ENCODE assay signal across 8 mouse cellular contexts in the genomic region with DNA sequence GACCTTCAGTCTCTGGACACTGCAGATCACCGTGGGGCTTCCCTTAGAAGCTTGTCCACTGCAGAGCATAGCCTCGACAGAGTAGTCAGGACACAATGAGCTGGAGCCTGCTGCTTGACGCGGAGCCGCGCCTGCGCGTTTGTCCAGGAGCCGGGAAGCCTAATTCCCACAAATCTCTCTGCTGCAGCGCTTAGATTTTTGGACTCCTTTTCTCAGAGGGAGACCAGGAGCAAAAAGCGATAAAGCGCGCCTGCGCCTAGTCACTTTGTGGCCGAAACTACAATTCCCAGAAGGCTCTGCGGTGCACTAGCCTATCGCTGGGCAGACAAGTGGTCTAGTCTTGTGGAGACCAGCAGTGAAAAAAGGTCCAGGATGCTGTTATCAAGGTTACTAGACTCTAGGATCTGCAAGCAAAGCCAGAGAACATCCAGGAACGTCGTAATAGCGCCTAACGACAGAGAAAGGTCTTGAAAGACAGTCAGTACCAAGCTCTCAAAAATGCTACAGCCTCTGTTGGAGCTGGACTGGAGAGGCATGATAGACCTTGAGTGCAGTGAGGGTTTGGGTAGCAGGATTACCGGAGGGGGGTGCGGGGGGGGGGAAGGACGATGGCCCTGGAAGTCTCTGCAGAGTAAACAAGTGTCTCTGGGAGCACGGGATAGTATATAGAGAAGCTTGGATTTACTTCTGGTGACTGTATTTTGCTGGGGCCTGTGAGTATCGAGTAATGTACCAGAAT. TPM values are rescaled to one million over a fixed set of nuclear protein-coding genes. Genes with fewer than 3 reads are reported as not detected.
DNase-seq lines count a peak whose midpoint lies in the region; ATAC-seq and TF ChIP-seq lines count a peak whose summit lies in the region.

A gene (minus strand): TSS at position 262 of the 739 bp plus-strand sequence.

- H3K9ac ChIP-seq in embryonic facial prominence, embryonic 13.5 days, result peak within 1 kb of the TSS; percentile 81
- peak within 1 kb of the TSS; percentile 87 for H3K9ac ChIP-seq in midbrain, embryonic 11.5 days (ENCODE audit: low read length)

- no peaks in the 10 kb centered on the region for H3K4me1 ChIP-seq in bone marrow macrophage, adult 2 months (ENCODE audit: control insufficient read depth, insufficient read depth, low read length)
- H3K4me1 ChIP-seq in embryonic facial prominence, embryonic 13.5 days, result peaks cover 9% of the 10 kb centered on the region
- peaks cover 6% of the 10 kb centered on the region for H3K4me1 ChIP-seq in midbrain, embryonic 11.5 days (ENCODE audit: control insufficient read depth, insufficient read depth, low read length)
- peaks cover 2% of the 10 kb centered on the region; the same call in 1 of the 2 replicates for H3K4me1 ChIP-seq in small intestine, adult 2 months (ENCODE audit: control insufficient read depth, insufficient read depth, insufficient read length, low read length)

- TF ChIP-seq POLR2A in bone marrow macrophage, adult 2 months (IDR thresholded peaks at IDR 0.05; ENCODE audit: borderline replicate concordance, low read depth, low read length), result no peak
- TF ChIP-seq POLR2A in small intestine, adult 2 months (IDR thresholded peaks at IDR 0.05; ENCODE audit: low read depth, low read length), result no peak

- 6% methylated on average over 26 of the region's 26 CpGs for WGBS in embryonic facial prominence, embryonic 13.5 days
- 6% methylated on average over 26 of the region's 26 CpGs for WGBS in midbrain, embryonic 11.5 days
- WGBS in small intestine, adult 2 months, result 7% methylated on average over 26 of the region's 26 CpGs

- peak; percentile 90 to 94 for DNase-seq in heart, adult 18-20 months
- DNase-seq in kidney, adult 18-20 months, result peak; percentile 89
- peak; percentile 96 to 99 for DNase-seq in left cerebral cortex, postnatal 25 days (ENCODE audit: low spot score in 2 of 2)
- DNase-seq in midbrain, embryonic 11.5 days (ENCODE audit: low spot score, missing footprints), result peak; percentile 99

- no peak for TF ChIP-seq CTCF in bone marrow macrophage, adult 2 months (IDR thresholded peaks at IDR 0.05; ENCODE audit: low read depth, low read length)
- TF ChIP-seq CTCF in small intestine, adult 2 months (IDR thresholded peaks at IDR 0.05; ENCODE audit: extremely low read depth, insufficient read length, insufficient replicate concordance, low read depth, low read length), result no peak

- H3K36me3 ChIP-seq in embryonic facial prominence, embryonic 13.5 days, result peaks cover 29% of the 10 kb centered on the region
- peaks cover 6% of the 10 kb centered on the region for H3K36me3 ChIP-seq in midbrain, embryonic 11.5 days (ENCODE audit: control insufficient read depth, insufficient read depth, low read length)
- H3K36me3 ChIP-seq in small intestine, adult 2 months (ENCODE audit: control insufficient read depth, insufficient read depth, low read length), result no peaks in the 10 kb centered on the region

- no peaks in the 10 kb centered on the region for H3K27me3 ChIP-seq in embryonic facial prominence, embryonic 13.5 days
- no peaks in the 10 kb centered on the region for H3K27me3 ChIP-seq in midbrain, embryonic 11.5 days (ENCODE audit: control insufficient read depth, insufficient read depth, low read length)
- H3K27me3 ChIP-seq in small intestine, adult 2 months (ENCODE audit: control insufficient read depth, insufficient read depth, low read length), result no peaks in the 10 kb centered on the region

- peaks cover 6% of the 10 kb centered on the region for H3K9me3 ChIP-seq in embryonic facial prominence, embryonic 13.5 days
- H3K9me3 ChIP-seq in midbrain, embryonic 11.5 days (ENCODE audit: control insufficient read depth, low read length), result no peaks in the 10 kb centered on the region

- H3K27ac ChIP-seq in bone marrow macrophage, adult 2 months (ENCODE audit: insufficient read depth, low read depth, low read length), result no peak within 1 kb of the TSS
- H3K27ac ChIP-seq in embryonic facial prominence, embryonic 13.5 days, result peak within 1 kb of the TSS; percentile 87
- peak within 1 kb of the TSS; percentile 68 for H3K27ac ChIP-seq in midbrain, embryonic 11.5 days (ENCODE audit: low read depth, low read length)
- no peak within 1 kb of the TSS for H3K27ac ChIP-seq in small intestine, adult 2 months (ENCODE audit: insufficient read depth, low read depth, low read length)

- intact Hi-C loops in left cerebral cortex, postnatal 25 days (cut with DNase I), result loop anchor here (2.0 to 5.0 kb wide), 4 partner anchors 29 to 60 kb away; a partner anchor contains a TSS

- H3K4me2 ChIP-seq in embryonic facial prominence, embryonic 13.5 days, result peak within 1 kb of the TSS; percentile 74
- H3K4me2 ChIP-seq in midbrain, embryonic 11.5 days, result peak within 1 kb of the TSS; percentile 73

- peak within 1 kb of the TSS; percentile 51 for H3K4me3 ChIP-seq in bone marrow macrophage, adult 2 months (ENCODE audit: insufficient read depth, low read length)
- peak within 1 kb of the TSS; percentile 54 for H3K4me3 ChIP-seq in embryonic facial prominence, embryonic 13.5 days
- H3K4me3 ChIP-seq in midbrain, embryonic 11.5 days (ENCODE audit: low read depth, low read length), result peak within 1 kb of the TSS; percentile 45
- H3K4me3 ChIP-seq in small intestine, adult 2 months (ENCODE audit: low read depth, low read length), result peak within 1 kb of the TSS; percentile 49

- ATAC-seq in embryonic facial prominence, embryonic 13.5 days (ENCODE audit: insufficient number of reproducible peaks, insufficient read depth, low FRiP score, low TSS enrichment, low read depth), result peak; percentile 85
- peak; percentile 95 for ATAC-seq in midbrain, embryonic 11.5 days (ENCODE audit: low FRiP score)
- ATAC-seq in megakaryocyte, adult 5-6 weeks (ENCODE audit: poor library complexity, severe bottlenecking), result no peak

RNA-seq across cellular contexts. Expression of the gene that starts here (rescaled TPM):
- polyA plus RNA-seq in bone marrow macrophage, adult 2 months (2012; ENCODE audit: insufficient read depth, insufficient read length, missing spikeins), result not detected in 2 replicates
- polyA plus RNA-seq in embryonic facial prominence, embryonic 13.5 days (2015; fragmentation: Nextera tagmentation; extraction: Ambion mirVana), result 12.3 and 13.3 TPM in 2 replicates
- under 1 TPM; 0.69 to 0.89 TPM for total RNA-seq in heart, adult 18-20 months (2021)
- total RNA-seq in left cerebral cortex, postnatal 25 days (2021), result 1 to 10 TPM; 5.5 to 6.1 TPM
- polyA plus RNA-seq in midbrain, embryonic 11.5 days (2014; fragmentation: Nextera tagmentation; extraction: Ambion mirVana), result 18.7 and 20.6 TPM in 2 replicates
- not detected in 2 replicates for polyA plus RNA-seq in small intestine, adult 2 months (2012; rRNA removed)
- not detected in 2 replicates for total RNA-seq in megakaryocyte, adult 5-6 weeks (2015)
- total RNA-seq in megakaryocyte, adult 5-6 weeks (2017), result not detected in 2 replicates

Comparison
In these comparisons a context has a peak if more than half of its experiments do, and no peak if none do; other contexts are left out.
1. RNA of the gene that starts here (polyA plus RNA-seq): 18.7 to 20.6 TPM in midbrain, embryonic 11.5 days and 12.3 to 13.3 TPM in embryonic facial prominence, embryonic 13.5 days; not detected in small intestine, adult 2 months and not detected in bone marrow macrophage, adult 2 months; every median in the first group is over 10 times any median in the second.
2. Peak in DNase-seq in heart, adult 18-20 months; RNA of the gene not detected or under 1 TPM.
3. H3K27ac ChIP-seq: peak in embryonic facial prominence, embryonic 13.5 days (single experiment) and midbrain, embryonic 11.5 days (single experiment); none in bone marrow macrophage, adult 2 months (single experiment) and small intestine, adult 2 months (single experiment).
4. Peak in every context shown above with its lines, with median percentiles within 50 percentile points of each other: H3K4me3 ChIP-seq and DNase-seq.